Mouse (Mus musculus): ENCODE measurements around the gene Opa1.

The Opa1 gene

GRCm38 (mm10) chr16:29579167-29579786 is at the start of gene Opa1:
Opa1 (plus strand) TSS chr16:29579334.
- DNase-seq = peak; percentile 95 to 96

GRCm38 (mm10) chr16:29533641-29534040 is 45.5 kb upstream of the Opa1 start:
- no peak for DNase-seq

- no peak for DNase-seq
Observed at GRCm38 (mm10) chr16:29535866-29536265, 43.3 kb upstream of the Opa1 start.

- peak; percentile 73 to 76 for DNase-seq
Observed at GRCm38 (mm10) chr16:29536411-29537204, 42.5 kb upstream of the Opa1 start.

- DNase-seq = no peak
Observed at GRCm38 (mm10) chr16:29539906-29540305, 39.2 kb upstream of the Opa1 start.

GRCm38 (mm10) chr16:29541261-29541683 is 37.9 kb upstream of the Opa1 start:
- DNase-seq = peak; percentile 65 to 80

GRCm38 (mm10) chr16:29544829-29545228 is 34.3 kb upstream of the Opa1 start, which contains the start of gene Atp13a4:
Atp13a4 (minus strand) TSS chr16:29544864.
- DNase-seq = no peak

- DNase-seq = no peak
Observed at GRCm38 (mm10) chr16:29559667-29560066, 19.5 kb upstream of the Opa1 start.

GRCm38 (mm10) chr16:29560454-29560853 is 18.7 kb upstream of the Opa1 start:
- DNase-seq = no peak

GRCm38 (mm10) chr16:29560869-29561268 is 18.3 kb upstream of the Opa1 start:
- peak in 1 of 2 experiments; percentile 67 for DNase-seq

- no peak for DNase-seq
Observed at GRCm38 (mm10) chr16:29574013-29574412, 5.1 kb upstream of the Opa1 start.

GRCm38 (mm10) chr16:29575620-29576019 is 3.5 kb upstream of the Opa1 start:
- DNase-seq = peak in 1 of 2 experiments; percentile 12

- DNase-seq = peak in 1 of 2 experiments; percentile 3
Observed at GRCm38 (mm10) chr16:29579787-29580176, 648 bp downstream of the Opa1 start.

- no peak for DNase-seq
Observed at GRCm38 (mm10) chr16:29592171-29592570, 13.0 kb downstream of the Opa1 start.

- no peak for DNase-seq
Observed at GRCm38 (mm10) chr16:29597122-29597521, 18.0 kb downstream of the Opa1 start.

GRCm38 (mm10) chr16:29605546-29605945 is 26.4 kb downstream of the Opa1 start:
- DNase-seq = no peak

- peak; percentile 76 to 90 for DNase-seq
Observed at GRCm38 (mm10) chr16:29607131-29607530, 28.0 kb downstream of the Opa1 start.

GRCm38 (mm10) chr16:29614762-29615161 is 35.6 kb downstream of the Opa1 start:
- no peak for DNase-seq

- no peak for DNase-seq
Observed at GRCm38 (mm10) chr16:29629053-29629452, 49.9 kb downstream of the Opa1 start.

GRCm38 (mm10) chr16:29635780-29636179 is 56.6 kb downstream of the Opa1 start:
- DNase-seq = no peak

- no peak for DNase-seq
Observed at GRCm38 (mm10) chr16:29642376-29642775, 63.2 kb downstream of the Opa1 start.

GRCm38 (mm10) chr16:29644871-29645270 is 65.7 kb downstream of the Opa1 start:
- no peak for DNase-seq

- no peak for DNase-seq
Observed at GRCm38 (mm10) chr16:29646202-29646601, 67.1 kb downstream of the Opa1 start.

- DNase-seq = no peak
Observed at GRCm38 (mm10) chr16:29656187-29656825, 77.2 kb downstream of the Opa1 start.

Data from kidney, postnatal 25 days (tissue).